Mouse (Mus musculus): ENCODE results near the gene Slc26a5.

GRCm38 (mm10) chr5:21828855-21829254 lies 36.5 kb downstream of the Slc26a5 start:
- TF ChIP-seq CTCF (IDR thresholded peaks at IDR 0.05; ENCODE audit: borderline replicate concordance, extremely low read depth, insufficient read depth, insufficient read length): no peak
- TF ChIP-seq POLR2A (IDR thresholded peaks at IDR 0.05; ENCODE audit: borderline replicate concordance, extremely low read depth, insufficient read depth, insufficient read length, poor library complexity, severe bottlenecking): no peak

Data from brain, embryonic 14.5 days (tissue).